Mouse (Mus musculus): Measurements from ENCODE around the gene Krba1. TPM values are rescaled to one million over a fixed set of nuclear protein-coding genes. Genes with fewer than 3 reads are reported as not detected.

The Krba1 gene
- total RNA-seq, 2 experiments from 2014 or later, result 53.5 to 62.2 TPM

GRCm38 (mm10) chr6:48420647-48421046, 25.3 kb downstream of the Krba1 start:
- DNase-seq, result no peak
- intact Hi-C loops (cut with DNase I), result no loop called here

GRCm38 (mm10) chr6:48423336-48423735, 27.9 kb downstream of the Krba1 start:
- intact Hi-C loops (cut with DNase I), result no loop called here
- DNase-seq, result no peak

- intact Hi-C loops (cut with DNase I), result no loop called here
- DNase-seq, result no peak
Measured at GRCm38 (mm10) chr6:48424074-48424473, 28.7 kb downstream of the Krba1 start.

- no peak for DNase-seq
- intact Hi-C loops (cut with DNase I), result no loop called here
Measured at GRCm38 (mm10) chr6:48426956-48427355, 31.6 kb downstream of the Krba1 start.

GRCm38 (mm10) chr6:48428769-48429557, 33.6 kb downstream of the Krba1 start:
- no peak for DNase-seq
- intact Hi-C loops (cut with DNase I), result no loop called here

DNA sequence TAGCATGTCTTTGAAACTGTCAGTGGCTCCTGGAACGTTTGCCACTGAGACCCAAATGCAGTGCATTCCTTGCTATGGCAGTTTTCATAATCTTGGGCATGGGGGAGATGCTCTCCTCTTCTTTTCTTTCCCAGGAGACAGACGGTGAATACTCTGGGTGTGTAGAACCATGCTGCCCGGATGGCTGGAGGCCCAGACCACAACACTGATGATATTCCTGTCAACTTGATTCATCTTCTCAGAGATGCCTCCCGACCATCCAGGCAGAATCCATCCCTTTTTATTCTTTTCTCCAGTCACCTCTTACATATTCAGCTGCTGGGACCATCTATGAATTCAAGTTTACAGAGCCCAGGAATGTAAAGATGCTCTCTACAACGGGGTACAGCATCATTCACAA, 35.4 kb downstream of the Krba1 start:
- no peak for DNase-seq
- intact Hi-C loops (cut with DNase I), result no loop called here

GRCm38 (mm10) chr6:48432893-48433816, 37.8 kb downstream of the Krba1 start:
- intact Hi-C loops (cut with DNase I), result no loop called here
- no peak for DNase-seq

DNA sequence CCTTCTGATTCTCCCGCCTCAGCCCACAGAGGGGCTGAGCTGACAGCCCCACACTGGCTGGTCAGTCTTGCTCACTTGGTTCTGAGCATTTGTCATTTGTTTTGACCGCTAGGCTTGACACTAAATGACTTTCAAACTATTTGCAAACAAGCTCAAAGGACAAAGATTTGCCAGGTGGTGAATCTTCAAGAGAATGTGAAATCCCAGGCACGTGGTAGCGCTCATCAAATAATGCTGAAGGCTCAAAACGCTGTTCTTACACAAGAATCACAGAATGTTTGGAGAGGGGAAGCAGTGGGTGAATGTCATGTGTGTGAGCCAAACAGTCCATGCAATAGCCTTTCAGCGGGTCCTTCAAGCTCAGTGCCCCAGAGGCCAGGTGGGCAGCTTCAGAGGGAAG, 39.3 kb downstream of the Krba1 start:
- intact Hi-C loops (cut with DNase I), result no loop called here
- no peak for DNase-seq

GRCm38 (mm10) chr6:48435111-48435510, 39.7 kb downstream of the Krba1 start:
- DNase-seq, result no peak
- intact Hi-C loops (cut with DNase I), result no loop called here

GRCm38 (mm10) chr6:48435706-48436349, 40.4 kb downstream of the Krba1 start:
- intact Hi-C loops (cut with DNase I), result no loop called here
- no peak for DNase-seq

DNA sequence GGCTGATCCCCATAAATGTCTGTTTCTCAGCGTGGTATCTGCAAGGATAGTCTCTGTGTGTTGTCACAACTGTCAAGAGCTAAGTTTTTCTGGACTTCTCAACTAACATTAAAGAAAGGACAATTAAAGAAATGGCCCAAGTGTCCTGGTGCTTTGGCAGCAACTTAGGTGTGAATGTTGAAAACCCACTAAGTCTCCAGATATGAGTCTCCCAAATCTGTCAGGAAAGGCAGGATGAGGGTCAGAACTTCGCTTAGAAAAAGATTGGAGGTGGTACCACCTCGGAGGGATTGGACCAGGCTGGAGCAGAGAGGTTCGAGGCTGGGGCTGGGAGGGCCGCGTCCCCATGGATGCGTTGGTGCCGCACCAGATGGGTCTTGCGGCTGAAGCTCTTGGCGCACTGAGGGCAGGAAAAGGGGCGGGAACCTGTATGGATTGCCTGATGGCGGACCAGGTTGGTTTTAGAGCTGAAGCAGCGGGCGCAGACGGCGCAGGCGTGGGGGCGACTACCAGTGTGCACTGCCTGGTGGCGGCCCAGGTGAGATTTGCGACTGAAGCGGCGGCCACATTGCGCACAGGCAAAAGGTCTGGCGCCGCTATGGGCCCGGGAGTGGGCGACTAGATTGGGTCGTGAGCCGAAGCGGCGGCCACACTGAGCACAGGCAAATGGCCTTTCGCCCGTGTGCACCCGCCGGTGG, 42.4 kb downstream of the Krba1 start:
- intact Hi-C loops (cut with DNase I), result no loop called here
- DNase-seq, result no peak

DNA sequence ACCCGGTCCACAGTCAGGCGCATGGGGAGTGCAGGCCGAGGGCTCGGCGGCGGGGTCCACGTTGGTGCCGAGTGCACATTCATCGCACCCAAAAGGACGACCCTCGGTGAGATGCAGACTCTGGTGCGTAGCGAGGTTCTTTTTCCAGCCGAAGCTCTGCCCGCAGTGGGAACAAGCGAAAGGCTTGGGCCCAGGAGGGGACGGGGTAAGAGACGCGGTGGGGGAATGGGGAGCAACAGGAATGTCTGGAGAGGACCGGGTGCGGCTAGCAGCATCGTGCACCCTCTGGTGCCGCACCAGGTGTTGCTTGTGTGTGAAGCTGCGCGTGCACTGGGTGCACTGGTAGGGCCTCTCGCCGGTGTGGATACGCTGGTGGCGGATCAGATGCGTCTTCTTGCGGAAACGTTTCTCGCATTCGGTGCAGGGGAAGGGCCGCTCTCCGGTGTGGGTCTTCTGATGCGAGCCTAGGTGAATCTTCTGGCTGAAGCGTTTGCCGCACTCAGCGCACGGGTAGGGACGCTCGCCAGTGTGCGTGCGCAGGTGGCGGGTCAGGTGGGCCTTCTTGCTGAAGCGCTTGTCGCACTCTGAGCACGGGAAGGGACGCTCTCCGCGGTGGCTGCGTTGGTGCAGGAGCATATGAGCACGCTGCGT, 43.2 kb downstream of the Krba1 start:
- intact Hi-C loops (cut with DNase I), result no loop called here
- DNase-seq, result no peak

DNA sequence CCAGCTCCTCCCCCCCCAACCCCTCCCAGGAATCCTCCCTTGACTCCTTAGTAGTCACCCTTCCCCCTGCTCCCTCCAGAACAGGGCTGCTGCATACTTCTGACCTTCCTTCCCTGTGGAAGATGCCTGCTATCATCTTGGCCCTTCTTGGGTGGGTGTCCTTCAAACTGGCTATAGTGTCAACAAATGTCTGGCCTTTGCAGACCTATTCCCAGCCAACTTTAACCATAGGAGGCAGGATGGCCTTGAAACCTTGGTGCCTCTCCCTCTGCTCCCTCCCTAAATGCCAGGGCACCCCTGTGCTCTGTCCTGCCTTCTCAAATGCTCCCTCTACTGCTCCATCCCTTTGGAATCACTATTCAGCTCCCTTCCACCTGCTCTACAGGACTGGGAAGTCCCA, 44.3 kb downstream of the Krba1 start:
- intact Hi-C loops (cut with DNase I), result no loop called here
- no peak for DNase-seq

GRCm38 (mm10) chr6:48440306-48441014, 45.1 kb downstream of the Krba1 start:
- DNase-seq, result no peak
- intact Hi-C loops (cut with DNase I), result no loop called here

DNA sequence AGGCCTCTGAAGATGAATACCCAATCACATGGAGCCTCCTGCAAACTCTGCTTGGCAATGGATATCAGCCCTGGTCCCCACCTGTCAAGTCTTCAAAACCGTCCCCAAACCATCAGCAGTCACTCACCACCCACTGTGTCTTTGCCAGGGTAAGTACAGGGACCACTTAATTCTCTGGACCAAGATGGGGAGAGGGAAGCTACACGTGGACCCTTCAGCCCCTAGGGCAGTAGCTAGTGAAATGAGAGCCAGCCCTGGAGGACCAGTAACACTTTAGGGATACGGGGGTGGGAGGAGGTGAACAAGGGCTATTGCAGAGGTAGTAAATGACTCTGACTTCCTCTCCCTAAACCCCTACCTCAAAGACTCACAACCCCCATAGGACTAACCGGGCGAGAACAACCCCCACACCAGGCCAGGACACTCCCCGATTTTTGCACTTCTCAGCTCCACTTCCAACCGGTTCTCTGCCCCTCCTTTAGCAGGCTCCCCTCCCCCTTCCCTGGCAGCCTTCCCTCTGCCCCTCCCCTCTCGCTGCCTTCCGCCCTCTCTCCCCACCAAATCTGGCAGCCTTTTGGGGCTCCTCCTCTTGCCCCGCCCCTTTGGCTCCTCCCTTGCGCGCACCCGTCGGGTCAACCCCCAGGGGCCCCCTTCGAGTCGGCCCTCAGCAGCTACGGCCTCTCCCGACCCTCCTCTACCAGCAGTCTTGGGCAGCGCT, 48.4 kb downstream of the Krba1 start:
- intact Hi-C loops (cut with DNase I), result no loop called here
- peak; percentile 98 for DNase-seq

- DNase-seq, result peak; percentile 93
- intact Hi-C loops (cut with DNase I), result no loop called here
Measured at GRCm38 (mm10) chr6:48444310-48445180, 49.2 kb downstream of the Krba1 start.

GRCm38 (mm10) chr6:48445181-48446101, 50.1 kb downstream of the Krba1 start, which contains the start of gene Zfp467:
TSS of gene Zfp467 (minus strand) at chr6:48445825.
- intact Hi-C loops (cut with DNase I), result no loop called here
- DNase-seq, result peak; percentile 51
